ENCODE assay signal across 9 mouse cellular contexts in genomic region chr9:65225795-65226194, GRCm38 (mm10). TPM values are rescaled to one million over a fixed set of nuclear protein-coding genes. Genes with fewer than 3 reads are reported as not detected.
A peak's percentile ranks its signal among the peaks of the same experiment; 100 is the strongest.
DNase-seq lines count a peak whose midpoint lies in the region; ATAC-seq and TF ChIP-seq lines count a peak whose summit lies in the region.
"Had no signal": no experiment of that assay in that cellular context is flagged by ENCODE, and none has a peak within 500 bp of the region (broad histone marks: within the 10 kb centered on the region; RNA-seq: fewer than 3 reads in every experiment).

No protein-coding gene starts in this region.

- DNase-seq in gastrocnemius, adult 18-20 months (ENCODE audit: low spot score): peak; percentile 58
- no peak for DNase-seq in gastrocnemius, postnatal 36 days
- DNase-seq in liver, postnatal 0 days: no peak
- no peak for DNase-seq in liver, embryonic 11.5 days (ENCODE audit: low spot score)
- DNase-seq in Patski (ENCODE audit: low read depth, low spot score): no peak
- DNase-seq in lung, postnatal 0 days (ENCODE audit: low spot score): peak; percentile 53
- DNase-seq in right cerebral cortex, postnatal 10 days (ENCODE audit: low spot score in 2 of 2): no peak
- no peak for DNase-seq in ovary, postnatal 10 days (ENCODE audit: low spot score)

- intact Hi-C loops in gastrocnemius, postnatal 36 days (cut with DNase I): loop anchor here (1.0 kb wide), 1 partner anchor 57 kb away; no protein-coding TSS in a partner anchor

- H3K4me3 ChIP-seq in liver, postnatal 0 days (ENCODE audit: low read depth, low read length): no peak overlapping the region
- H3K4me3 ChIP-seq in liver, embryonic 11.5 days (ENCODE audit: low read depth, low read length): no peak overlapping the region
- H3K4me3 ChIP-seq in lung, postnatal 0 days (ENCODE audit: low read depth, low read length): no peak overlapping the region

- peaks cover 21% of the 10 kb centered on the region for H3K36me3 ChIP-seq in liver, postnatal 0 days (replicated peaks; ENCODE audit: insufficient read depth, low read length)
- H3K36me3 ChIP-seq in liver, embryonic 11.5 days (ENCODE audit: control insufficient read depth, insufficient read depth, low read length): peaks cover 2% of the 10 kb centered on the region; the same call in 1 of the 2 replicates
- H3K36me3 ChIP-seq in lung, postnatal 0 days (ENCODE audit: insufficient read depth, low read length): no peaks in the 10 kb centered on the region

- H3K27me3 ChIP-seq in liver, postnatal 0 days (ENCODE audit: insufficient read depth, low read length): no peaks in the 10 kb centered on the region
- no peaks in the 10 kb centered on the region for H3K27me3 ChIP-seq in liver, embryonic 11.5 days (replicated peaks; ENCODE audit: control insufficient read depth, insufficient read depth, low read length)
- no peaks in the 10 kb centered on the region for H3K27me3 ChIP-seq in Patski
- no peaks in the 10 kb centered on the region for H3K27me3 ChIP-seq in lung, postnatal 0 days (replicated peaks; ENCODE audit: insufficient read depth, low read length)

- H3K27ac ChIP-seq in liver, postnatal 0 days (ENCODE audit: low read depth): no peak overlapping the region
- no peak overlapping the region for H3K27ac ChIP-seq in liver, embryonic 11.5 days (ENCODE audit: low read depth, low read length)
- no peak overlapping the region for H3K27ac ChIP-seq in lung, postnatal 0 days (ENCODE audit: low read length)

- H3K9me3 ChIP-seq in liver, postnatal 0 days (ENCODE audit: low read length): no peaks in the 10 kb centered on the region
- no peaks in the 10 kb centered on the region for H3K9me3 ChIP-seq in liver, embryonic 11.5 days (ENCODE audit: control insufficient read depth, low read length)
- H3K9me3 ChIP-seq in lung, postnatal 0 days (ENCODE audit: low read length): no peaks in the 10 kb centered on the region

- no peak overlapping the region for H3K9ac ChIP-seq in liver, postnatal 0 days (replicated peaks)
- H3K9ac ChIP-seq in liver, embryonic 11.5 days (ENCODE audit: low read depth, low read length): no peak overlapping the region
- no peak overlapping the region for H3K9ac ChIP-seq in lung, postnatal 0 days (replicated peaks; ENCODE audit: low read depth)

- in situ Hi-C loops in Patski (cut with MboI; ENCODE audit: low pct_unique_long_range_greater_than_20kb): loop anchor here (10.0 kb wide), 1 partner anchor 199 kb away; the partner anchor contains the start of gene Slc51b

- no peak for ATAC-seq in liver, postnatal 0 days
- no peak for ATAC-seq in liver, embryonic 11.5 days (replicated peaks; ENCODE audit: low FRiP score)
- ATAC-seq in Patski: no peak
- no peak for ATAC-seq in lung, postnatal 0 days

- H3K4me2 ChIP-seq in liver, postnatal 0 days (ENCODE audit: low read depth, low read length): no peak overlapping the region
- H3K4me2 ChIP-seq in liver, embryonic 11.5 days: no peak overlapping the region
- H3K4me2 ChIP-seq in lung, postnatal 0 days (replicated peaks; ENCODE audit: low read depth, low read length): no peak overlapping the region

- CTCF ChIA-PET in Patski (lab: Charles Lee): interaction anchor here (0.7 to 2.8 kb wide), 5 partner anchors 10 to 91 kb away, joined by 3 to 19 read pairs (median 5); no protein-coding TSS in a partner anchor

- H3K4me1 ChIP-seq in liver, postnatal 0 days (ENCODE audit: insufficient read depth): peaks cover 4% of the 10 kb centered on the region
- H3K4me1 ChIP-seq in liver, embryonic 11.5 days (replicated peaks; ENCODE audit: control insufficient read depth, insufficient read depth, low read length): no peaks in the 10 kb centered on the region
- no peaks in the 10 kb centered on the region for H3K4me1 ChIP-seq in lung, postnatal 0 days (ENCODE audit: insufficient read depth, low read depth, low read length)

- peak; percentile 77 for TF ChIP-seq CTCF in liver, postnatal 0 days (IDR thresholded peaks at IDR 0.05; ENCODE audit: low read depth)
- TF ChIP-seq CTCF in Patski (IDR thresholded peaks at IDR 0.05): peak; percentile 73
- TF ChIP-seq CTCF in lung, postnatal 0 days (IDR thresholded peaks at IDR 0.05): peak; percentile 71

- TF ChIP-seq EP300 in liver, postnatal 0 days (IDR thresholded peaks at IDR 0.05; ENCODE audit: low read depth): no peak
- TF ChIP-seq EP300 in lung, postnatal 0 days (IDR thresholded peaks at IDR 0.05): no peak

- POLR2A ChIA-PET in Patski (lab: Charles Lee): no interaction called here

- WGBS in liver, postnatal 0 days (ENCODE audit: insufficient replicate concordance): 48% methylated on average over 4 of the region's 4 CpGs
- WGBS in liver, embryonic 11.5 days: 40% methylated on average over 4 of the region's 4 CpGs
- WGBS in lung, postnatal 0 days: 28% methylated on average over 4 of the region's 4 CpGs

RNA-seq across cellular contexts. Expression of gene Parp16, which starts 30.6 kb away (rescaled TPM):
- total RNA-seq in gastrocnemius, adult 18-20 months (2021): 1 to 10 TPM; 3.6 to 3.7 TPM
- total RNA-seq in gastrocnemius, postnatal 36 days (2021): 1 to 10 TPM; 3.4 to 4.0 TPM
- polyA plus RNA-seq in liver, postnatal 0 days (2015; fragmentation: Nextera tagmentation; extraction: Ambion mirVana): 11.7 and 12.0 TPM in 2 replicates
- 7.3 and 7.5 TPM in 2 replicates for polyA plus RNA-seq in liver, embryonic 11.5 days (2014; fragmentation: Nextera tagmentation; extraction: Ambion mirVana)
- polyA plus RNA-seq in Patski (2021): 7.0 TPM
- polyA plus RNA-seq in lung, postnatal 0 days (2015; fragmentation: Nextera tagmentation; extraction: Ambion mirVana): 5.3 and 5.4 TPM in 2 replicates

RNA-seq across cellular contexts. Expression of gene Cilp, which starts 39.2 kb away (rescaled TPM):
- 10 to 100 TPM; 20.6 to 30.0 TPM for total RNA-seq in gastrocnemius, adult 18-20 months (2021)
- total RNA-seq in gastrocnemius, postnatal 36 days (2021): 10 to 100 TPM; 13.6 to 24.2 TPM
- 0.06 and 0.08 TPM in 2 replicates for polyA plus RNA-seq in liver, postnatal 0 days (2015; fragmentation: Nextera tagmentation; extraction: Ambion mirVana)
- polyA plus RNA-seq in liver, embryonic 11.5 days (2014; fragmentation: Nextera tagmentation; extraction: Ambion mirVana): 0.07 and 0.12 TPM in 2 replicates
- not detected for polyA plus RNA-seq in Patski (2021)
- polyA plus RNA-seq in lung, postnatal 0 days (2015; fragmentation: Nextera tagmentation; extraction: Ambion mirVana): 0.08 and 0.13 TPM in 2 replicates
- total RNA-seq: hematopoietic stem cell, adult 5-6 weeks had no signal

Comparison
In these comparisons a context has a peak if more than half of its experiments do, and no peak if none do; other contexts are left out.
1. DNase-seq: peak in gastrocnemius, adult 18-20 months (single experiment) and lung, postnatal 0 days (single experiment); none in gastrocnemius, postnatal 36 days (0 of 2), liver, postnatal 0 days (single experiment), liver, embryonic 11.5 days (single experiment), Patski (single experiment), right cerebral cortex, postnatal 10 days (0 of 2) and ovary, postnatal 10 days (single experiment).
2. Peak in every context shown above with its lines, with median percentiles within 50 percentile points of each other: CTCF ChIP-seq.